Mouse (Mus musculus): ENCODE measurements around the gene Gm45716. TPM values are rescaled to one million over a fixed set of nuclear protein-coding genes. Genes with fewer than 3 reads are reported as not detected.

The Gm45716 gene
- total RNA-seq, 2 experiments from 2014 or later, result 7.4 to 8.0 TPM

DNA sequence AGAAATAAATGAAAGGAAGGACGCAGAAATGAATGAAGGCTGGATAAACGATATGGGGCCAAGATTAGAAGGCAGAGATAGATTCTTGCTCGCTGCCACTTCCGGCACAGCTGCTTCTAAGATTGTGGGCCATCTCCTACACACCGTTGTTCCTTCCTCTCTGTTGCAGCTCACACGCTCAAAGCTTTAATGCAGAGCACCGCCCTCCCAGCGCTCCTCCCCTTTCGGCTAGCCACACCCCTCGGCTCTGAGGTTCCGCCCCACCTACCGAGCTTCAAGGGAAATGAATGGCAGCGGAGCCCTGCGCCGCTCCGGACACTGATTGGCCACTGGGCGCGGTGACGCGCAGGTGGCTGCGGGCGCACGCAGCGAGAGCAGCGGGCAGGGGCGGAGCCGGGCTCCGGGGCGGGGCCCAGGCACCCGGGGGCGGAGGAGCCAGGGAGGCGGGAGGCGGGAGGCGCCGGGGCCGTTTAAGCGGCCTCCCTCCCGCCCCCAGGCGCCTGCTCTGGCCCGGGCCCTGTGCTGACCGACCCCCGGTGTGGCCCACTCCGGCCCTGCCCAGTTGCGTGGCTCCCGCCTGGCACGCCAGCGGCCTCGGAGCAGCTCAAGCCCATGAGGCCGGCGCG is 61.7 kb downstream of the Gm45716 start, which contains the start of gene Mmd:
TSS of gene Mmd (plus strand) at position 432 of the 626 bp plus-strand sequence.
- DNase-seq (ENCODE audit: extremely low spot score in 1 of 2, low spot score in 1 of 2), result peak; percentile 80 to 93

DNA sequence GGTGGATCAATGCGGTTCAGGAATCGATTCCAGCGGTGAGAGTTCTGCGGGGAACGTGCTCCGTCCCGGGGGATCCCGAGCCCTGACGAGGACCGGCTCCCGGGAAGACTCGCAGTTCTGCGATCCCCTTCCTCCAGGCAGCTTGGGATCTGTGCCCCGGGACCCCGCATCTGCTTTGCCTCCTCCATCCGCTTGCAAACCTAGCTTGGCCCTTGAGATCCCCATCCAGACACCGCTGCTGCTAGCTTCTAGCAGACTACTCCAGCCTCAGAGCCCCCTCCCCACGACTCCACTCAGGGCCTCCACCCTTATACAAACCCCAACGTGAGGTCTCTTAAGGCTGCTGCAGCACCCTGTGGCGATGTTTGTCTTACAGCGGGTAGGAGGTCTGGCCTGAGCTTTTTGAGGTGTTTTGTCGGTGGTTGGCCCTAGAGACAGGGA is 62.2 kb downstream of the Gm45716 start:
- no peak for DNase-seq (ENCODE audit: extremely low spot score in 1 of 2, low spot score in 1 of 2)

DNA sequence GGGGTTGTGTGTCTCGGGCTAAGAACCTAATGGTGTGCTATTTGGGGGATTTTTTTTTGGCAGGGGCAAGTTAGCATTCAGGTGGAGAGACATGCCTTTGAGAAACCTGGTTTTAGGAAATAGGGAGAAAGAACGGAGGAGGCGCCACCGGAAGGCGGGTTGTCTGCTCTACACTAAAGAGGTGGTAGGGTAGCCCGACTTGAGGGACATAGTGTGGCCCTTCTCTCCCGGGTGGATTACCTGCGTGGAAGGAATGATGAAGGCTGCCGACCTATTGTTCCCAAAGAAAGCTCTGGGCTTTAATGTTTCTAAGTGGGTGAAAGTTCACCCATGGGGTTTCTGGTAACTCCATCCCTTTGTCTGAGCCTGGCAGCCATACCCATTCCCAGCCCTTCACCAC is 62.7 kb downstream of the Gm45716 start:
- peak in 1 of 2 experiments; percentile 33 for DNase-seq (ENCODE audit: extremely low spot score in 1 of 2, low spot score in 1 of 2)

DNA sequence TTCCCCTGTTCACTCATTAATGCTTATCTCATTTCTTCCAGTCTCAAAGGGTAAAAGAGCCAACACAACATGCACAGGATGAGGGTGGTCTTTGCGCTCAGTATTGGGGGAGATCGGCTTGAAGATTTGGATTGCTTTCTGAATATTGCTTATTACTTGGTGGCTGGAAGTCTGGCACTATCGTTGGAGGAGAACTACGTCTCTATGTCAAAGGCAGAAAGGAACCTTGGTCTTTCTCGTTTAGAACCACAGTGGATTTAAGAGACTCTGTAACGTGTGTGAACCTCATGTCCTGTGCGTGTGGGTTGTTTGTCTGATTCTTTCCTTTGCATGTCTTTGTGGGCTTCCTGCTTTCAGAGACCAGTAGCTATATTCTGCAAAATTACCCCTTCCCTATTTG is 63.2 kb downstream of the Gm45716 start:
- no peak for DNase-seq (ENCODE audit: extremely low spot score in 1 of 2, low spot score in 1 of 2)

DNA sequence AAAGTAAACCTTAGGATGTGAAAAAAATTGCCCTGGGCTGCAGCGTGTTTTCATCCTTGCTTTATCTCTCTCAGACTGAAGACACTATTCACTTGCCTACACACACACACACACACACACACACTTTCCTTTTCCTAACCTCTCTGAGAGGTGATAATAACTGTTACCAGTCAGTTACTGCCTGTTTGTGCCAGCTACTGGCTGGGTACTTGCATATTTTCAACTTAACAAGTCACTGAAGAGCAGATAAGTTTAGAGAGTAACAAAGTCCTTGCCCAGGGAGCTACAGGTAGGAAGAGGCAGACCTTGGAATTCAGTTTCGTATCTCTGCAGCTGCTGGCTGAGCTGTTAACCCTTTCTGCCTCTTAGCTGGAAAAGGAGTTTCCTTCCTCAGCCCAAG is 64.4 kb downstream of the Gm45716 start:
- DNase-seq (ENCODE audit: extremely low spot score in 1 of 2, low spot score in 1 of 2), result no peak

DNA sequence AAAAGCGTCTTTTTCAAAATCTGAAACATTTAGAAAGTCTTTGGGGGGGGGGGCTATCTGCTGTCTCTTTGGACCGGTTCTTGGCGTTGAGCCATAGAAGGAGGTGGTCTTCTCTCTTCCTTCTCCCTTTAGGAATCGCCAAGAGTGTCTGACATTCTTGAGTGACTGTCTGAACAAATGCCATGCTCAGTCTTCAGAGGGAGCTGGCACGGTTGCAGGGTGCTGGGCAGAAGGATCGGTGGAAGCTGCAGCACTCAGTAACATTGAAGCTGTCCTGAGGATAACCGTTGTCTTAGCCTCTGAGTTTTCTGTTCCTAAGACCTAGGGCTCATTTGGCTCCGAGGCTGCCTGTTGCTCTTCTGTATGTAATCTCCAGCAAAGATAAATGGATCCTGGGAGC is 64.9 kb downstream of the Gm45716 start:
- DNase-seq (ENCODE audit: extremely low spot score in 1 of 2, low spot score in 1 of 2), result no peak

DNA sequence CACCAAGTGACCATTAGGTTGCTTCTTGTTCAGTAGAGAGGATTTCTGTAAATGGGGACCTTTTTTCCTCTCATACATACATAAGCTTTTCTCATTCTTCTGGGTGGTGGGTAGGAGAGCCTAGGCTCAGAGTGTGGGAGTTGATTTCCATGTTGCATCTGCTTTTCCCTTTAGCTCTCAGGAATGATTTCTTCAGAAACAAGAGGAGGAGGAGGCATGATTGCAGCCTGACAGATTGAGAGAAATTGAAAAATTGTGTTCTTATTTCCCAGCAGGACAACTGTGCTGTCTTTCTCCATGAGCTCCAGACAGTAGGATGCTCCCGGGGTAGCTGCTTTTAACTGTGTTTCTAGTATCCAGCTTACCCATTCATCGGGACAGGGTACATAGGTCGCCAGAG is 67.1 kb downstream of the Gm45716 start:
- DNase-seq (ENCODE audit: extremely low spot score in 1 of 2, low spot score in 1 of 2), result no peak

DNA sequence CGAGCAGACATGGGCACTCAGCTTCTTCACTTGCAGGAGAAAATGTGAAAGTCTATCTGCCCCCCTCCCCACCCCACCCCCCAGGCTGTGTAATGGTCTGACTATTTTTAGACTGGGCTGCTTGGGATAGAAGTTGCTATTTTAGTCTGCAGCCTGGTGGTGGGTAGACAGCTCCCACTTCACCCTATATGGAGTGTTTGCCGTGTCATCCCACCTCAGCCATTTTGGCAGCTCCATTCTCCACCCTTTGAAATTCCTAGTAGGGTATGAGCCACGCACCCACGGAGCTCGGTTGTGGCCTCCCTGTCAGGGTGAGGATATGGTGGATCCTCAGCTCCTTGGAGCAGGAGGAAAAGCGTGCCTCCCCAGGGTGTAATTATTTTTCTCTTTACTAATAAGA is 68.2 kb downstream of the Gm45716 start:
- no peak for DNase-seq (ENCODE audit: extremely low spot score in 1 of 2, low spot score in 1 of 2)

DNA sequence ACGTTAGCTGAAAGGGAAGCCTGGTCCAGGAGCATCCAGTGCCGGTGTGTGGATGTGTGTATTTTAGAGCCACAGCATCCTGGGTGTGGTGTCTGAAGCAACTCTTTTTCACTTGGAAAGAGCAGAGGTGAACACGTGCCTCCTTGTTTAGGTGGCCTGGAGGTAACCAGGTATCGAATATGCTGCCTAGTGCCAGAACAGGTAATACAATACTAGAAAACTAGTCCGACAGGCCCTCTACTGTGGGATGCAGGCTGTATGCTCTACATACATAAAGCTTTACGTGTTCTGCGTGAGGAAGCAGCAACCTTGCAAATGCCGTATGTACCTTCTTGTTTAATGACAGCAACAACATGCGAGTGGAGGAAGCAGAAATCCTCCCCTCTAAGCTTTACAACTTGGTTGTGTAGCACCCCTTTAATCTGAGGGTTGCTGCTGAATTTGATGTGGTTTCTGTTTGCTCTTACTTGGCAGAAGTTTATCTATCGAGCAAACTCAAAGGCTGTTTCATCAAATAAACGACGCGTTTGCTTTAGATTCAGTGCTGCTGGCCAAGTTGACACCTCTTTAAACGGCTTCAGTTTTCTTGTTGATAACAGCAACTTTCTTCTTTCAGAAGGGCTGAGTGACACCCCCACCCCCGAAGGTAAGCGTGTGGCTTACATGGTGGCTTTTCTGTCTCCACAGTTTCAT is 69.5 kb downstream of the Gm45716 start:
- no peak for DNase-seq (ENCODE audit: extremely low spot score in 1 of 2, low spot score in 1 of 2)

DNA sequence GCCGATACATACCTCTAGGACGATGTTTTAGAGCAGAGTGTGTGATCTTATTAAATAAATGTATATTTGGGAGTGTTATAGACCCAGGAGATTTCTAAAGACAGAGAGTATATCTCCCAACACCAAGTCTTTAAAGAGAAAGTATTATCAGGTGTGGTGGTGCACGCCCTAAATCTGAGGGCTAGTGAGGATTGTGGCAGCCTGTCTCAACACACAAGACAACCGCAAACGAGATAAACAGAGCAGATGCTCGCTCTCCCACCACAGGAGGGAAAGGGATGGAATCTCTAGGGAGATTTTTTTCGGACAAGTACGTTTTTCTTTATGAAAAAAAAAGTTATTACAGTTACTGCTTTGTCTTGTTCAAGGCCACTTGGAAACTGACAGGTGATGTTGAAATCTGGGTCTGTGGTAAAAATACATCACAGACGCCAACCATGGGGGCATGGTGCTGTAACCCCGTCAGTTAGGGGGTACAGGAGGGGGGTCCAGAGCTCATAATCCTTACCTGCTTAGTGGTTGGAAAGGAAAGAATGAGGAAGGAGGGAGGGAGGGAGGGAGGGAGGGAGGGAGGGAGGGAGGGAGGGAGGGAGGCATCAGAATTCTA is 70.9 kb downstream of the Gm45716 start:
- no peak for DNase-seq (ENCODE audit: extremely low spot score in 1 of 2, low spot score in 1 of 2)

DNA sequence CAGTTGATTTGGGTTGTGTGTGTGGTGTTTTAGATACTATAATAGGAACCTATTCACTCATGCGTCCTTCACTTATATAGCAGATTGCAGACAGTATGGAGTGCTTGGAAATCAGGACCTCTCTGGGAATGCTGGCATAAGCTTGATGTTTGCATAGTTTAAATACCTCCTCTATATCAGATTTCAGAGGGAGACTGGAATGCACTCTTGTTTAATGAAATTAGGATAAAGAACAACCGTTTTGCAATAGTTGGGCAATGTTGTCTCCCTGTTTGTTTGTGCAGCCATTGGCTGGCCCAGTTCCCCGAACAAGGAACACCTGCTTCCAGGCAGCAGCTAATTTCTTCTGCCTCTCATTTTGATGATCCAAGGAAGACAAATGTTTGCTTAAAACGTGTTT is 71.6 kb downstream of the Gm45716 start:
- no peak for DNase-seq (ENCODE audit: extremely low spot score in 1 of 2, low spot score in 1 of 2)

DNA sequence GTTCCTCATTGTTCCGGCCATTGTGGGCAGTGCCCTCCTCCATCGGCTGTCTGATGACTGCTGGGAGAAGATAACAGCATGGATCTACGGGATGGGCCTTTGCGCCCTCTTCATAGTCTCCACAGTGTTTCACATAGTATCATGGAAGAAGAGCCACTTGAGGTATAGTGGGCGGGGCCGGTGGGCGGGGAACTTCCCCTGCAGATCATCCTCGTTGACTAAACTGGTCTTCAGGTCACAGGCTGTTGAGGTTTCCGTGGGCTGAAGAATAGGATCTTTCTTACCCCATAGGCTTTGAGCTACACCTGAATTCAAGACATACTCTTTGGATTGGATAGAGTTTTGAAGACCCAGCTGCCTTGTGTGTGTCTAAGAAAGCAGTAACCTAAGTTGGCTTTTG is 72.3 kb downstream of the Gm45716 start:
- DNase-seq (ENCODE audit: extremely low spot score in 1 of 2, low spot score in 1 of 2), result no peak

DNA sequence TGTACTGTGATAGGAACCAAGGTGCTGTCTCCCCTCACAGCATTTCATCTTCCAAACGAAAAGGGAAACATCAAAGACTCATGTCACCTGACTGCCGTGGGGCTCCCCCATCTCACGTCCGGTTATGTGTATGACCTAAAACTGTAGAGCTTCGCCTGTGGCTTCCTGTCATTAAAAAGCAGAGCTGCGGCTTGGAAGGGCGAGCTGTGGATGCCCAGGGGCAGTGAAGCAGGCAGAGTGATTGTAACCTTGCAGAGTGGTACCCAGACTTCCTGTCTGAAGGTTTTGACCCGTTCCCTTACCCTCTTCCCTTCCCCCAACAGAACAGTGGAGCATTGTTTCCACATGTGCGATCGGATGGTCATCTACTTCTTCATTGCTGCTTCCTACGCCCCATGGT is 76.7 kb downstream of the Gm45716 start:
- no peak for DNase-seq (ENCODE audit: extremely low spot score in 1 of 2, low spot score in 1 of 2)

DNA sequence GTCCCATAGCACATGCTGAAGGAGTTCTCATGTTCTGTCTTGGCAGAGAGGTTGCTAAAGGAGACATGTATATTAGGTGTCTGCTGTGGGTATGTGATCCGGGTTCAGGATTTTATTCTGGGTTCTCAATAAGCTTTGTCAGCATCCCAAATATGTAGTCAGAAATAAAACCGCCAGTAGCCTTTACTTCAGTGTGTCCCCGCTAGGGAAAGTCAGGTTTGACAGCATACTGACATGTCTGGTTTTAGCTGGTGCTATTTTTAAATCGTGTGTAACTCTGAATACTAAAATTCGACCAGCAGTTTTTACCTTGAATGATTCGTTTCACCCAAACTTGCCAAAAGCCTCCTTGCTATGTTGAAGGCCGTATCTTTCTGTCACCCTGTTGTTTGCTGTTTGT is 78.1 kb downstream of the Gm45716 start:
- no peak for DNase-seq (ENCODE audit: extremely low spot score in 1 of 2, low spot score in 1 of 2)

DNA sequence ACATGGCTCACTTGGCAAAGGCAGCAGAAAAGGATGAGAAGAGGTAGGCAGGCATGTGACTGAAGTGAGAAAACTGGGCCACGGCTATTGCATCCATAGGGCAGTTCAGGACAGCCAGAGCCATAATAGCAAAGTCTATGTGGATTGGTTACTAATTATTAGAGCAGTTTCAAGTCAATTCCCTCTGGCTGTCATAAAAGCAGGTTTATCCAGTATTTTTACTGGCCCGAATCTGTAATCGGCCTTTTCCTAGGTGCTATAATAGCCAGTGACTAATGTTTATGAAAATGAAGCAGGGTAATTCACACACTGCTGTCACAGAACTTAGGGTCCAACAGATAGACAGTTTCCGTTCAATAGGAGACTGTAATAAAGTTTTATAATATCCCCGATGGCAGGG is 81.5 kb downstream of the Gm45716 start:
- DNase-seq (ENCODE audit: extremely low spot score in 1 of 2, low spot score in 1 of 2), result no peak

DNA sequence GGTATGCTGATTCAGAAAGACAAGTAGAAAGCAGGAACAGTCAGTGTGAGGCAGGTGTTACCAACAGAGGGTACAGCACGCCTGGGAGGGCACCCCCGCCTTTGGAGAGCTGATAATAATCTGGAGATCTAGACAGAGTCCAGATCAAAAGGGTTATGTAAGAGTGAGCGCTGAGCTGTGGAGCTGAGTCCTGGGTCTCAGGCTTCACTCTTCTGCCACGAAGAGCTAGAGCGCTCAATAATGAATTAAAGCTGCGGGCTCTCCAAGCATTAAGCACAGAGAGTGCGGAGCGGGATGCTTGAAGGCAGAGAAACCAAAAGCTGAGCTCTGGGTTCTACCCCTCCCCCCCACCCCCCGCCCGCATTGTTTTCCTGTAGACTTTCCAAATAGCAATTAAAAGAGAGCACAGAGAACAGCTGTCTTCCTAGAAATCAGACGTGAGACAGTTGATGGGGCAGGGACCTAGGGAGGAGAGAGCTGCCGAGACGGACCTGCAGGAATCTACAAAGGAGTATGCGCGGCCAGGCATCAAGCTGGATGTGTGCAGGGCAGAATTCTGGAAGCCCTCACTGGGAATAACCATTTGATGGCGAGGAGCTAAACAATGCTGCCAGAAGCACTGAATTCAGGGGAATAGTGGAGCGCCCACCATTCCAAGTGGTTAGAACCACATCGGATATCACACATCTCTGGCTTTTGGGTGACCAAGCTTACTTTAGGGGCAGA is 82.1 kb downstream of the Gm45716 start:
- no peak for DNase-seq (ENCODE audit: extremely low spot score in 1 of 2, low spot score in 1 of 2)

DNA sequence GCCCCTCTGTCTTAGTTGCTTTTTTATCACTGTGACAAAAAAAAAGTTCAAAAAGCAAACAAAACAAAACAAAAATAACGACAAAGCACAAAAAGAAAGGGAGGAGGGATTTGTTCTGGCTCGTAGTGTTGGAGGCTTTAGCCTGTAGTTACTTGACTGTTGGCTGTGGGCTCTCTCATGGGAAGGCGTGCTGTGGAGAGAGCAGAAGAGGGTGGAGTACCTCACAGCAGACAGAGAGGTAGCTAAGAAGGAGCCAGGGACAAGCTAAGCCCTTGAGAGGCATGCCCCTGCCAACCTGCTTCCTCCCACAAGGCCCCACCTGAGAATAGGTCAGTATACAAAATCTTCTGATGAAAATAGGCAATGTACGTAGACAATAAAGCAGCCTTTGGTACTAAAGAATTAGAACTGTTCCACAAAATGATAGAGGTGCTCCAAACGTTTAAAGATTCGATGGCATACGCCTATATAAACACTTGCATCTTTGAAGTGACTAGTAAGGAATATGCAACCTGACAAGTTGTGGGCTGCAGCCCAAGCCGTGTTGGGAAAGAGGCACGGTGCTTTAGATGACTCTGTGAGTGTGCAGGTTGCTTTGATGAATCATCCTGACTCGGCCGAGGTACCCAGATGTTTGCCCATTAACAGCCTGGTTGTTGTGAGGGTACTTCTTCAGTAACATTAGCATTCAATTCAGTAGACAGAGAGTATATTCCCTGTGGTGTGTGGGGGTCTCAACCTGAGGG is 82.8 kb downstream of the Gm45716 start:
- no peak for DNase-seq (ENCODE audit: extremely low spot score in 1 of 2, low spot score in 1 of 2)

DNA sequence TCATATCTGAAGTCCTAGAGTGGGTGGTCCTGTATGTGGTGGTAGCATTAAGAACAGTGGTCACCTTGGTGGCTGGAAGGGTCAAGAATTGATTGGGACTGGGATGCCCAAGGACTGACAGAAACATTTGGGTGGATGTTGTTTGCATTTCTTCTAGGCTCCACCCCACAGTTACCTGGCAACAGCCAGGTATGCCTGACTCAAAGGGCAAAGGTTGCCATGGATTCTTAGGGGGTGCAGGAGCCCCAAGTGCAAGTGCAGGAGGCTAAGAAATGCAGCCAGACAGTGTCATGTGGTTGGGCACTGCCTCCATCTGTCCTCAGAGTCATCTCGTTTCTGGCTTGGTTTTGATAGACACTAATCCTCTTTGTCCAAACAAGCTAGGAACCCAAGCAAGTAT is 86.7 kb downstream of the Gm45716 start:
- no peak for DNase-seq (ENCODE audit: extremely low spot score in 1 of 2, low spot score in 1 of 2)

DNA sequence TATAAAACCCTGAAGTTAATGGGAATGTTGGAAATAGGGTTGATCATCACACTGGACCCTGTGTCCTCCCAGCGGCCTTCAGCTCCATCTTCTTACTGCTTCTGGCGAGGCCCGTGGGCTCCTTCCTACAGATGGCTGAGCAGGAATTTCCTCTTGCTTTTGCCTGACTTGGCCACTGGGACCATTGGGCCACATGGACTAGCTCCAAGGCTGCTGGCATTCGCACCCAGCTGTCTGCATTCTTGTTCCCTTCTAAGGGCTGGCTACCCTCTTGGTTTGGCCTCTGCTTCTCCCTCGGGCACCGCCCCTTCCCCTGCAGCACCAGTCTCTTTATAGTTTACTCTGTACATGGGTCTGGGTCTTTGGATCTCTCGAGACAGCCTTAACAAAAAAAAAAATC is 88.2 kb downstream of the Gm45716 start:
- DNase-seq (ENCODE audit: extremely low spot score in 1 of 2, low spot score in 1 of 2), result no peak

DNA sequence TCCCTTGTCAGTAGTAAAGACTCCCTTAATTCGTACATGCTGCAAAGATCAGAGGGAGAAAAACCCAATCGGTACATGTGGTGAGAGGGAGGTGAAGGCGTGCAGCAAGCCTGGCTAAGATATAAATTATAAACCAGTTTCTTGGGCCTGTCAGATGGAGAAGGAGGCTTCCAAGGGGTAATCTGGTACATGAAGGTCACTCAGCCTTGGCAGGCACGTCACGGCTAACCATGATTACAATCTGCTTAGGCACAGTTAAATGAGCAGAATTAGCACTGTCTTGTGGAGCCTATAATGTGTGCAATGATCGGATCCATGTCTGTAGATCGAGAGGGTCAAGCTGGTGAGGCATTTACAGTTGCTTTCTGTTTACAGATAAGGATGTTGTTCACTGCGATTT is 88.7 kb downstream of the Gm45716 start:
- DNase-seq (ENCODE audit: extremely low spot score in 1 of 2, low spot score in 1 of 2), result no peak

DNA sequence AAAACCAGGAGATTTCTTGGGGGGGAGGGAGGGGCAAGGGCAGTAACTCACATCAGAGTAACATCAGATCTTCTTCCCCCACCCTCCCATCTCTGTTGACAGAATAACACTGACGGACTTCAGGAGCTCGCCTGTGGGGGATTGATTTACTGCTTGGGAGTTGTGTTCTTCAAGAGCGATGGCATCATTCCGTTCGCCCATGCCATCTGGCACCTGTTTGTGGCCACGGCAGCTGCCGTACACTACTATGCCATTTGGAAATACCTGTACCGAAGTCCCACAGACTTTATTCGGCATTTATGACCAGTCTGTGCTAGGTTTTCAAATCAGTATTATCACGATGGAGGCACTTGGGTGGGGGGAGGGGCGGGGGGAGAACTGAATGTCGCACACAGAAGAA is 89.1 kb downstream of the Gm45716 start:
- no peak for DNase-seq (ENCODE audit: extremely low spot score in 1 of 2, low spot score in 1 of 2)

Data from layer of hippocampus, postnatal 25 days (tissue).